Mouse (Mus musculus) liver, embryonic 13.5 days (tissue): ENCODE measurements around the gene Utrn. TPM values are rescaled to one million over a fixed set of nuclear protein-coding genes. Genes with fewer than 3 reads are reported as not detected.

ENCODE experiments used
- ATAC-seq: fragments of 200-750 bp; cut with Nextera tagmentation; 2 replicates; pipeline ENCODE4 v1.8.0; 2017; ENCODE audit warnings: low read depth, mild to moderate bottlenecking, moderate number of reproducible peaks, moderate library complexity
- DNase-seq: peaks from one replicate; pipeline ENCODE4 v3.0.0; 2022
- H3K27ac ChIP-seq: fragments of 300-500 bp; sonication (generic); 2 replicates; pipeline ENCODE4 v1.5.1; 2015; ENCODE audit warnings: moderate library complexity, mild to moderate bottlenecking, inconsistent platforms
- H3K27me3 ChIP-seq: fragments of 300-500 bp; sonication (generic); 2 replicates; pipeline ENCODE4 v1.6.1; 2015; ENCODE audit warnings: mild to moderate bottlenecking, inconsistent platforms
- H3K36me3 ChIP-seq: fragments of 300-500 bp; sonication (generic); 2 replicates; pipeline ENCODE4 v1.6.1; 2015; ENCODE audit warnings: mild to moderate bottlenecking, inconsistent platforms
- H3K4me1 ChIP-seq: fragments of 300-500 bp; sonication (generic); replicated peaks from 2 replicates; pipeline ENCODE4 v1.6.1; 2015; ENCODE audit warnings: inconsistent platforms
- H3K4me2 ChIP-seq: fragments of 300-500 bp; sonication (generic); 2 replicates; pipeline ENCODE4 v1.6.1; 2015; ENCODE audit warnings: inconsistent platforms, mild to moderate bottlenecking, moderate library complexity
- H3K4me3 ChIP-seq: fragments of 300-500 bp; sonication (generic); replicated peaks from 2 replicates; pipeline ENCODE4 v1.5.1; 2015; ENCODE audit warnings: mild to moderate bottlenecking, inconsistent platforms
- H3K9ac ChIP-seq: fragments of 300-500 bp; sonication (generic); 2 replicates; pipeline ENCODE4 v1.6.1; 2015; ENCODE audit warnings: mild to moderate bottlenecking, inconsistent platforms
- H3K9me3 ChIP-seq: fragments of 300-500 bp; sonication (generic); replicated peaks from 2 replicates; pipeline ENCODE4 v1.6.1; 2016; ENCODE audit warnings: inconsistent platforms
- WGBS: fragments of 180-500 bp; shearing (Covaris S2); methylation state at CpG from one replicate; pipeline ENCODE4 v1.1.7; 2015; ENCODE audit not compliant: insufficient replicate concordance; 5-methylcytosine and 5-hydroxymethylcytosine counted together
- polyA plus RNA-seq: library from polyadenylated mRNA; unstranded; fragments of >200 nt; fragmentation: Nextera tagmentation; extraction: Ambion mirVana; gene quantifications from 2 replicates; pipeline ENCODE4 v1.2.1, GENCODE M21; 2015

Gene Utrn
- polyA plus RNA-seq, 1 experiment from 2014 or later = 9.2 TPM

- no peaks in the 10 kb centered on the region for H3K27me3 ChIP-seq
- H3K27ac ChIP-seq = no peak overlapping the region
- H3K9ac ChIP-seq = no peak overlapping the region
- H3K4me2 ChIP-seq = no peak overlapping the region
- H3K36me3 ChIP-seq = peaks cover under 1% of the 10 kb centered on the region; the same call in 1 of the 2 replicates
- no peaks in the 10 kb centered on the region for H3K9me3 ChIP-seq
- WGBS = 68% methylated on average over 2 of the region's 2 CpGs
- H3K4me1 ChIP-seq = no peaks in the 10 kb centered on the region
- DNase-seq = no peak
- ATAC-seq = no peak
- no peak overlapping the region for H3K4me3 ChIP-seq
Observed at GRCm38 (mm10) chr10:12754911-12755310, 114.3 kb downstream of the Utrn start.

- Histone ChIP-seq H3K4me1 (no peaks in the 10 kb centered on the region), H3K9me3 (no peaks in the 10 kb centered on the region), H3K9ac (no peak overlapping the region), H3K4me3 (no peak overlapping the region), H3K36me3 (peaks cover 4% of the 10 kb centered on the region; the same call in 1 of the 2 replicates), H3K27me3 (no peaks in the 10 kb centered on the region), H3K4me2 (no peak overlapping the region), H3K27ac (no peak overlapping the region)
- 77% methylated on average over 6 of the region's 6 CpGs for WGBS
- DNase-seq (no peak), ATAC-seq (no peak)
Observed at GRCm38 (mm10) chr10:12754166-12754565, 115.0 kb downstream of the Utrn start.

- Histone ChIP-seq H3K36me3 (0 out of 2 replicates have a peak, but pooled peaks cover 4% of the 10 kb centered on the region), H3K9me3 (no peaks in the 10 kb centered on the region), H3K4me1 (no peaks in the 10 kb centered on the region), H3K4me2 (no peak overlapping the region), H3K4me3 (no peak overlapping the region), H3K27ac (no peak overlapping the region), H3K27me3 (no peaks in the 10 kb centered on the region), H3K9ac (no peak overlapping the region)
- 75% methylated on average over 9 of the region's 9 CpGs for WGBS
- DNase-seq (no peak), ATAC-seq (no peak)
Observed at GRCm38 (mm10) chr10:12743717-12744116, 125.4 kb downstream of the Utrn start.

- no peak overlapping the region for H3K4me3 ChIP-seq
- no peaks in the 10 kb centered on the region for H3K9me3 ChIP-seq
- no peak overlapping the region for H3K27ac ChIP-seq
- no peak overlapping the region for H3K4me2 ChIP-seq
- no peak for ATAC-seq
- H3K9ac ChIP-seq = no peak overlapping the region
- H3K36me3 ChIP-seq = peaks cover 24% of the 10 kb centered on the region
- H3K27me3 ChIP-seq = no peaks in the 10 kb centered on the region
- H3K4me1 ChIP-seq = no peaks in the 10 kb centered on the region
- WGBS = 73% methylated on average over 13 of the region's 13 CpGs
- no peak for DNase-seq
Observed at GRCm38 (mm10) chr10:12739302-12739987, 129.7 kb downstream of the Utrn start.

GRCm38 (mm10) chr10:12737926-12738325 lies 131.2 kb downstream of the Utrn start:
- Histone ChIP-seq H3K27me3 (no peaks in the 10 kb centered on the region), H3K4me1 (no peaks in the 10 kb centered on the region), H3K36me3 (peaks cover 31% of the 10 kb centered on the region), H3K27ac (no peak overlapping the region), H3K9ac (no peak overlapping the region), H3K4me2 (no peak overlapping the region), H3K4me3 (no peak overlapping the region), H3K9me3 (no peaks in the 10 kb centered on the region)
- DNase-seq (no peak), ATAC-seq (no peak)
- WGBS = 83% methylated on average over 9 of the region's 9 CpGs

- Histone ChIP-seq H3K27me3 (no peaks in the 10 kb centered on the region), H3K9me3 (no peaks in the 10 kb centered on the region), H3K4me2 (no peak overlapping the region), H3K9ac (no peak overlapping the region), H3K36me3 (peaks cover 31% of the 10 kb centered on the region), H3K4me1 (no peaks in the 10 kb centered on the region), H3K4me3 (no peak overlapping the region), H3K27ac (no peak overlapping the region)
- no peak for DNase-seq
- WGBS = 81% methylated on average over 18 of the region's 18 CpGs
- no peak for ATAC-seq
Observed at GRCm38 (mm10) chr10:12736861-12737835, 132.0 kb downstream of the Utrn start.

GRCm38 (mm10) chr10:12735695-12736094 lies 133.5 kb downstream of the Utrn start:
- DNase-seq (no peak), ATAC-seq (no peak)
- Histone ChIP-seq H3K4me2 (no peak overlapping the region), H3K27ac (no peak overlapping the region), H3K9ac (no peak overlapping the region), H3K36me3 (peaks cover 31% of the 10 kb centered on the region), H3K4me3 (no peak overlapping the region), H3K4me1 (no peaks in the 10 kb centered on the region), H3K27me3 (no peaks in the 10 kb centered on the region), H3K9me3 (no peaks in the 10 kb centered on the region)
- WGBS = 81% methylated on average over 1 of the region's 1 CpGs

- DNase-seq (no peak), ATAC-seq (no peak)
- Histone ChIP-seq H3K4me3 (no peak overlapping the region), H3K4me1 (peaks cover 9% of the 10 kb centered on the region), H3K4me2 (no peak overlapping the region), H3K27ac (no peak overlapping the region), H3K27me3 (no peaks in the 10 kb centered on the region), H3K9ac (no peak overlapping the region), H3K9me3 (no peaks in the 10 kb centered on the region), H3K36me3 (peaks cover 25% of the 10 kb centered on the region)
- 84% methylated on average over 5 of the region's 5 CpGs for WGBS
Observed at GRCm38 (mm10) chr10:12731459-12731858, 137.7 kb downstream of the Utrn start.

GRCm38 (mm10) chr10:12729635-12730034 lies 139.5 kb downstream of the Utrn start:
- Histone ChIP-seq H3K4me1 (peaks cover 9% of the 10 kb centered on the region), H3K4me2 (no peak overlapping the region), H3K4me3 (no peak overlapping the region), H3K9ac (no peak overlapping the region), H3K9me3 (no peaks in the 10 kb centered on the region), H3K36me3 (peaks cover 13% of the 10 kb centered on the region), H3K27me3 (no peaks in the 10 kb centered on the region), H3K27ac (no peak overlapping the region)
- ATAC-seq (no peak), DNase-seq (no peak)
- 38% methylated on average over 1 of the region's 1 CpGs for WGBS

GRCm38 (mm10) chr10:12729033-12729432 lies 140.1 kb downstream of the Utrn start:
- H3K27me3 ChIP-seq = no peaks in the 10 kb centered on the region
- peaks cover 8% of the 10 kb centered on the region; the same call in 1 of the 2 replicates for H3K36me3 ChIP-seq
- no peaks in the 10 kb centered on the region for H3K9me3 ChIP-seq
- no peak overlapping the region for H3K4me2 ChIP-seq
- H3K4me3 ChIP-seq = no peak overlapping the region
- H3K4me1 ChIP-seq = peaks cover 10% of the 10 kb centered on the region
- no peak overlapping the region for H3K27ac ChIP-seq
- DNase-seq (no peak), ATAC-seq (no peak; the same call in 1 of the 2 replicates)
- 26% methylated on average over 5 of the region's 5 CpGs for WGBS
- no peak overlapping the region for H3K9ac ChIP-seq

- ATAC-seq (no peak), DNase-seq (no peak)
- Histone ChIP-seq H3K4me1 (peaks cover 21% of the 10 kb centered on the region), H3K27me3 (no peaks in the 10 kb centered on the region), H3K9me3 (no peaks in the 10 kb centered on the region), H3K27ac (no peak overlapping the region), H3K36me3 (peaks cover 4% of the 10 kb centered on the region; the same call in 1 of the 2 replicates), H3K9ac (no peak overlapping the region), H3K4me3 (no peak overlapping the region), H3K4me2 (no peak overlapping the region)
- WGBS = 64% methylated on average over 3 of the region's 3 CpGs
Observed at GRCm38 (mm10) chr10:12727881-12728280, 141.3 kb downstream of the Utrn start.
